Mouse (Mus musculus) thymus, adult 2 months (tissue): ENCODE data around the gene Dnttip1.

Experiments used
- CTCF ChIP-seq: fragments of 200-500 bp; IDR thresholded peaks from 2 replicates; pipeline ENCODE4 v1.5.1; 2012; ENCODE audit warnings: mild to moderate bottlenecking, control low read depth, low read length, moderate library complexity, borderline replicate concordance; ENCODE audit not compliant: control insufficient read depth, poor library complexity, insufficient read depth; ENCODE audit errors: extremely low read depth
- POLR2A ChIP-seq: fragments of 200-500 bp; IDR thresholded peaks from 2 replicates; pipeline ENCODE4 v1.6.1; 2012; ENCODE audit warnings: mild to moderate bottlenecking, low read length, control low read depth, moderate library complexity; ENCODE audit not compliant: control insufficient read depth, poor library complexity, insufficient read depth; ENCODE audit errors: extremely low read depth

GRCm38 (mm10) chr2:164731719-164732118 is 14.1 kb upstream of the Dnttip1 start:
- TF ChIP-seq CTCF (no peak), POLR2A (no peak)
